Mouse (Mus musculus) kidney, postnatal 0 days (tissue): ENCODE data around the gene Gm8369. TPM values are rescaled to one million over a fixed set of nuclear protein-coding genes. Genes with fewer than 3 reads are reported as not detected.
"Not testable (repeated sequence)": the region's sequence is repeated elsewhere in the genome, so short reads cannot be mapped to it uniquely, and the experiment has no call there.

Experiments
- ATAC-seq: fragments of 200-750 bp; cut with Nextera tagmentation; replicated peaks from 2 replicates; pipeline ENCODE4 v1.8.0; 2017; ENCODE audit warnings: low read depth, moderate number of reproducible peaks, moderate TSS enrichment, moderate library complexity; ENCODE audit not compliant: low FRiP score
- DNase-seq: peaks from one replicate; pipeline ENCODE4 v3.0.0-alpha.2; 2016; ENCODE audit warnings: low spot score
- H3K27ac ChIP-seq: fragments of 300-500 bp; sonication (generic); 2 replicates; pipeline ENCODE4 v1.5.1; 2014; ENCODE audit warnings: mild to moderate bottlenecking
- H3K27me3 ChIP-seq: fragments of 300-500 bp; sonication (generic); 2 replicates; pipeline ENCODE4 v1.6.1; 2014; ENCODE audit warnings: low read length, mixed read lengths; ENCODE audit not compliant: insufficient read depth
- H3K36me3 ChIP-seq: fragments of 300-500 bp; sonication (generic); 2 replicates; pipeline ENCODE4 v1.6.1; 2014; ENCODE audit warnings: low read length, mixed read lengths; ENCODE audit not compliant: insufficient read depth
- H3K4me1 ChIP-seq: fragments of 300-500 bp; sonication (generic); replicated peaks from 2 replicates; pipeline ENCODE4 v1.6.1; 2014; ENCODE audit warnings: antibody characterized with exemption, low read length, mixed read lengths; ENCODE audit not compliant: insufficient read depth
- H3K4me2 ChIP-seq: fragments of 300-500 bp; sonication (generic); 2 replicates; pipeline ENCODE4 v1.6.1; 2014; ENCODE audit warnings: mild to moderate bottlenecking, low read length, moderate library complexity, mixed read lengths
- H3K4me3 ChIP-seq: fragments of 300-500 bp; sonication (generic); replicated peaks from 2 replicates; pipeline ENCODE4 v1.5.1; 2014; ENCODE audit warnings: low read depth, low read length
- H3K9ac ChIP-seq: fragments of 300-500 bp; sonication (generic); 2 replicates; pipeline ENCODE4 v1.6.1; 2014; ENCODE audit warnings: low read depth, low read length
- H3K9me3 ChIP-seq: fragments of 300-500 bp; sonication (generic); replicated peaks from 2 replicates; pipeline ENCODE4 v1.6.1; 2016; ENCODE audit warnings: low read length, inconsistent platforms, mixed read lengths
- CTCF ChIP-seq: IDR thresholded peaks from 2 replicates; pipeline ENCODE4 v1.5.1; 2016; ENCODE audit warnings: antibody characterized with exemption, low read depth, mild to moderate bottlenecking, moderate library complexity
- WGBS: fragments of 180-500 bp; shearing (Covaris S2); extraction: QIAGEN DNeasy Blood & Tissue Kit; methylation state at CpG from one replicate; pipeline ENCODE4 v1.1.7; 2014; 5-methylcytosine and 5-hydroxymethylcytosine counted together
- polyA plus RNA-seq: library from polyadenylated mRNA; unstranded; fragments of >200 nt; fragmentation: Nextera tagmentation; extraction: Ambion mirVana; gene quantifications from 2 replicates; pipeline ENCODE4 v1.2.1, GENCODE M21; 2015

Gene Gm8369
- polyA plus RNA-seq, 1 experiment from 2014 or later, result not detected

DNA sequence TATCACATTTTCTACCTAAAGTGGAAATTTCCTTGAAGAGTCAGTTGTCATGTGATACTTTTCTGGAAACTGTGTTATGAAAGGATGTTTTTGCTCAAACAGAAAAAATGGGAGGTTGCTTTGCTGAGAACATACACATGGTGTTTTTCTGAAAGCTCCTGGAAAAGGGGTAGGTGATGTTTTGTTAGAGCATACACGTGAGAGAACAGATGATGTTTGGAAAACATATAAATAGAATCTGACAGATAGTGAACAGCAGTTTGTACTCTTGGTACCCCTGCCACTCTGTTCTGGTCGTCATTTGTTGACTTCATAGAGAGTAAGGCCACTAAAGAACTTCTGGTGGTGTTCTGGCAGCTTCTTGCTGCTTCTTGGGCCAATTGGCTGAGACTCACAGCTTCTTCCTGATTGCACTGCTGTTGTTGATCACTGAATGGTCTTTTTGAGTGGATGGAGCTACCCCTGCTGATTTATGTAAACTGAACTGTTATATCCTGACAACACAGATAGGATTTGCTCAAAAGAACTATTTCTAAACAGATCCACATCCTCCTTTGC, 48.2 kb downstream of the Gm8369 start:
- Histone ChIP-seq H3K4me1 (no peaks in the 10 kb centered on the region), H3K27me3 (no peaks in the 10 kb centered on the region), H3K4me3 (no peak overlapping the region), H3K36me3 (no peaks in the 10 kb centered on the region), H3K9ac (no peak overlapping the region), H3K9me3 (no peaks in the 10 kb centered on the region), H3K4me2 (no peak overlapping the region), H3K27ac (no peak overlapping the region)
- WGBS, result 36% methylated on average over 2 of the region's 2 CpGs
- no peak for TF ChIP-seq CTCF
- DNase-seq (no peak), ATAC-seq (no peak)

- TF ChIP-seq CTCF, result no peak
- Histone ChIP-seq H3K36me3 (no peaks in the 10 kb centered on the region), H3K27ac (no peak within 1 kb of the TSS), H3K9me3 (no peaks in the 10 kb centered on the region), H3K4me3 (no peak within 1 kb of the TSS), H3K9ac (no peak within 1 kb of the TSS), H3K27me3 (no peaks in the 10 kb centered on the region), H3K4me1 (no peaks in the 10 kb centered on the region), H3K4me2 (no peak within 1 kb of the TSS)
- WGBS, result 12% methylated on average over 7 of the region's 7 CpGs
- DNase-seq (no peak), ATAC-seq (no peak)
Observed at GRCm38 (mm10) chr19:11536593-11536992, 50.9 kb downstream of the Gm8369 start, which contains the start of gene Ms4a4d. Gene Ms4a4d (plus strand): TSS chr19:11536801.

DNA sequence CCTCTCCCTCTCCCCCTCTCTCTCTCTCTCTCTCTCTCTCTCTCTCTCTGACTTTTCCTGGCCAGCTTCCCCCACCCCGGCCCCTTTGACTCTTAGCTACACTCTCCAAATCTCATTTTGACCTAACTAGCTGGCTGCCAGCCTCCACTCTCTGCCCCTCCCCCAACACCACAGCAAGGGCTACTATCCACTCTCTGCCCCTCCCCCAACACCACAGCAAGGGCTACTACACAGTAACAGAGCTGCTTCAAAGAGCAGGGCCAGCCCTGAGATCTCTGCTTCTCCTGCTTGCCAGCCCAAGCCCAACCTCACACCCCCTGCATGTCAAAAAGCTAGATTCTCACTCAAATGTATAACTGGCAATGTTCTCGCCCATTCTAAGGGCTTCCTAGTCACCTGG, 51.6 kb downstream of the Gm8369 start:
- H3K36me3 ChIP-seq, result no peaks in the 10 kb centered on the region
- H3K4me3 ChIP-seq, result no peak overlapping the region
- no peaks in the 10 kb centered on the region for H3K9me3 ChIP-seq
- no peaks in the 10 kb centered on the region for H3K4me1 ChIP-seq
- H3K9ac ChIP-seq, result no peak overlapping the region
- ATAC-seq (no peak), DNase-seq (no peak)
- H3K4me2 ChIP-seq, result no peak overlapping the region
- 24% methylated on average over 2 of the region's 2 CpGs for WGBS
- no peaks in the 10 kb centered on the region for H3K27me3 ChIP-seq
- no peak for TF ChIP-seq CTCF
- H3K27ac ChIP-seq, result no peak overlapping the region

GRCm38 (mm10) chr19:11540166-11540821, 54.6 kb downstream of the Gm8369 start:
- H3K36me3 ChIP-seq, H3K9ac ChIP-seq, H3K27ac ChIP-seq, H3K4me2 ChIP-seq, DNase-seq, ATAC-seq, H3K27me3 ChIP-seq, H3K9me3 ChIP-seq, H3K4me3 ChIP-seq, H3K4me1 ChIP-seq: not testable (repeated sequence)
- 75% methylated on average over 1 of the region's 1 CpGs for WGBS

DNA sequence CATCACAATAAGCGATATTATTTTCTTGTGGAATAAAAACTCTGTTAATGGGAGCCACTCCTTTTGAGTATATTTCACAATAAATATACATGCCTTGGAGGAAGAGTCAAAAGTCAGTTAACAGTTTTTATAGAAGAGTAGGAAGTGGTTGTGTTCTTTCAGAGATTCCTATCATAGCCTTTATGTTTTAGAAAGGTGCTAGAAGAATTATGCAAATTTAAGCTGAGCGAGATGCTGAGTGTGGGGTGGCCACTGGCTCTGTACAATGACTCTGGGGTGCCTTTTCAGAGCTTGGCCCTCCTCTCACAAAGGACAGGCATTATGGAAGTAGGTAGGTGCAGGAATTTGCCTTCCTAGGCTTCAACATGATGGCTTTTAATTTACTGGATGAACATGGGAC, 58.6 kb downstream of the Gm8369 start:
- H3K9ac ChIP-seq, H3K27me3 ChIP-seq, H3K4me1 ChIP-seq, H3K36me3 ChIP-seq, H3K4me3 ChIP-seq, ATAC-seq, DNase-seq, H3K4me2 ChIP-seq, H3K27ac ChIP-seq, H3K9me3 ChIP-seq: not testable (repeated sequence)
- 80% methylated on average over 2 of the region's 2 CpGs for WGBS

- DNase-seq (no peak), ATAC-seq (no peak)
- Histone ChIP-seq H3K4me1 (no peaks in the 10 kb centered on the region), H3K9me3 (no peaks in the 10 kb centered on the region), H3K27me3 (no peaks in the 10 kb centered on the region), H3K4me3 (no peak overlapping the region), H3K4me2 (no peak overlapping the region), H3K27ac (no peak overlapping the region), H3K9ac (no peak overlapping the region), H3K36me3 (no peaks in the 10 kb centered on the region)
- no peak for TF ChIP-seq CTCF
Observed at GRCm38 (mm10) chr19:11547911-11548310, 62.2 kb downstream of the Gm8369 start.

DNA sequence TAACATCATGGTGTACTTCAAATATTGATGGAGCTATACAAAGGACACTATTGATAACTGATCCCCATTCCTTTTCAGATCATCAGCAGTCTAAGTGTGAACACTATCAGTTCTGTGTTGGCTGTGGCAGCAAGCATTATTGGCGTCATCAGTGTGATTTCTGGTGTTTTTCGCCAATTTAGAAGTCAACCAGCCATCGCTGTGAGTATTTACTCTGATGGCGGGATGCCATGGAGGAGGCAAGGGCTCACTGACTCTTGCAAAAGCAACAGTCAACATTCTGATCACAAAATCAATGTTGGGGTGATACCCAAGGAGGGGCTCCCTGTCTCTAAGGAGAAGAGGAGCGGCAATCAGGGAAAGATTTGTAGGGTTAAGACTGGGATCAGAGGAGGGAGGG, 69.0 kb downstream of the Gm8369 start:
- no peak overlapping the region for H3K4me3 ChIP-seq
- H3K27ac ChIP-seq, result no peak overlapping the region
- H3K27me3 ChIP-seq, result no peaks in the 10 kb centered on the region
- no peaks in the 10 kb centered on the region for H3K9me3 ChIP-seq
- H3K36me3 ChIP-seq, result no peaks in the 10 kb centered on the region
- H3K4me2 ChIP-seq, result no peak overlapping the region
- no peaks in the 10 kb centered on the region for H3K4me1 ChIP-seq
- DNase-seq, result no peak
- no peak for ATAC-seq
- 90% methylated on average over 5 of the region's 5 CpGs for WGBS
- H3K9ac ChIP-seq, result no peak overlapping the region
- no peak for TF ChIP-seq CTCF

GRCm38 (mm10) chr19:11559560-11559959, 73.8 kb downstream of the Gm8369 start:
- H3K9ac ChIP-seq, H3K4me3 ChIP-seq, H3K4me2 ChIP-seq, ATAC-seq, H3K27me3 ChIP-seq, H3K4me1 ChIP-seq, DNase-seq, H3K9me3 ChIP-seq, H3K27ac ChIP-seq, H3K36me3 ChIP-seq: not testable (repeated sequence)
